Mouse (Mus musculus): ENCODE results near the gene Prelp. TPM values are rescaled to one million over a fixed set of nuclear protein-coding genes. Genes with fewer than 3 reads are reported as not detected.

Prelp gene
- total RNA-seq, 4 experiments from 2014 or later, result 9.9 to 13.9 (median 11.0) TPM

Other genes starting within 250 kb of the Prelp start
- gene Lax1, start 231.3 kb downstream of the Prelp start, total RNA-seq (2022), result under 1 TPM in 2 of 4 experiments, not detected in 2; 0.15 to 0.37 TPM
- gene Atp2b4, start 120.4 kb downstream of the Prelp start, total RNA-seq (2022), result 100 to 1,000 TPM; 184 to 229 (median 204) TPM
- 1 to 10 TPM in 2 of 4 experiments, under 1 TPM in 1, not detected in 1; 0.93 to 1.7 (median 1.4) TPM for gene Optc, start 13.4 kb downstream of the Prelp start, total RNA-seq (2022)
- 10 to 100 TPM; 15.9 to 22.2 (median 20.9) TPM for gene Fmod, start 115.8 kb upstream of the Prelp start, total RNA-seq (2022)
- 10 to 100 TPM; 11.3 to 21.4 (median 12.1) TPM for gene Btg2, start 157.7 kb upstream of the Prelp start, total RNA-seq (2022)
- under 1 TPM in 1 of 4 experiments, not detected in 3; 0.19 TPM for gene Chit1, start 189.8 kb upstream of the Prelp start, total RNA-seq (2022)

Measured in left cerebral cortex, adult 8-10 months (tissue).